Mouse (Mus musculus): Measurements from ENCODE around the gene Fastkd3.

Gene Fastkd3

GRCm38 (mm10) chr13:68607652-68608405, 25.8 kb downstream of the Fastkd3 start:
- DNase-seq (ENCODE audit: low read depth, low spot score), result peak; percentile 7

- DNase-seq (ENCODE audit: low read depth, low spot score), result no peak
Measured at GRCm38 (mm10) chr13:68622792-68623191, 40.8 kb downstream of the Fastkd3 start.

GRCm38 (mm10) chr13:68627041-68627440, 45.0 kb downstream of the Fastkd3 start:
- DNase-seq (ENCODE audit: low read depth, low spot score), result no peak
